Mouse (Mus musculus): ENCODE measurements around the gene Sdcbp2.

DNA sequence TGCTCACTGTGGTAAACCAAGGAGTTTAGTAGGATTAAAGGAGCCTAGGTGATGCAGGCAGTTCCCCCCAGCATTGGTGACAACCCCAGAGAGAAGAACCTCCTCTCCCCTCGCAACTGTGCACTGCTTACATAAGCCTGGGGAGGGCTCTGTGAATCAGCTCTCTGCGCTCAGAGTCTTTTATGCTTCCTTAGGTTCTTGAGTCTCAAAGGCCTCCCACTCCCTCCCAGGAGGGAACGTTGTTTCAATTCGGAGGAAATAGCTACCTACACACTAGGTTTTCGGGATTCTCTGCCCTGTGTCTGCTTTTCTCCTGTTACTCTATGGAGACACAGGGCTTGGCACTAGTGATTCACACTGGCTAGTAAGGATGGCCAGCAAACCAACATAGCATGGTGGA lies 2.2 kb downstream of the Sdcbp2 start:
- TF ChIP-seq ZMIZ1 (IDR thresholded peaks at IDR 0.05; ENCODE audit: low read depth, low read length) (no peak), GATA1 (IDR thresholded peaks at IDR 0.05; ENCODE audit: low read depth, low read length) (no peak), CTCF (IDR thresholded peaks at IDR 0.05 in 2 of 3, conservative IDR thresholded peaks at IDR 0.05 in 1 of 3; ENCODE audit: control insufficient read depth in 1 of 3, insufficient read depth in 1 of 3, low read depth in 2 of 3, low read length in 3 of 3, poor library complexity in 1 of 3, severe bottlenecking in 1 of 3) (no peak)

Data from MEL (cell line).